Comparison of ENCODE assay signal across 8 mouse cellular contexts in genomic region chr10:110760552-110760951, GRCm38 (mm10). TPM values are rescaled to one million over a fixed set of nuclear protein-coding genes. Genes with fewer than 3 reads are reported as not detected.
DNase-seq lines count a peak whose midpoint lies in the region; ATAC-seq and TF ChIP-seq lines count a peak whose summit lies in the region.
"Not testable (repeated sequence)": the region's sequence is repeated elsewhere in the genome, so short reads cannot be mapped to it uniquely, and the experiment has no call there.

No protein-coding gene starts in this region.

- not testable (repeated sequence) for H3K4me3 ChIP-seq in embryonic facial prominence, embryonic 15.5 days (replicated peaks); heart, adult 2 months; intestine, embryonic 14.5 days (ENCODE audit: low read depth, low read length); left cerebral cortex, adult 2 months

- ATAC-seq in CD4-positive, CD25-positive, alpha-beta regulatory T cell, adult 4 months, result peak; percentile 93
- peak; percentile 61; the same call in 1 of the 2 replicates for ATAC-seq in embryonic facial prominence, embryonic 15.5 days (ENCODE audit: insufficient number of reproducible peaks, low FRiP score, low TSS enrichment, low read depth)
- 0 out of 2 replicates have a peak, but pooled peaks have one; percentile 40 for ATAC-seq in intestine, embryonic 14.5 days (replicated peaks; ENCODE audit: low FRiP score, low TSS enrichment, low read depth)
- peak; percentile 92 for ATAC-seq in megakaryocyte progenitor cell, adult 5-6 weeks (replicated peaks; ENCODE audit: poor library complexity)

- peak; percentile 74 for TF ChIP-seq CTCF in heart, adult 2 months (IDR thresholded peaks at IDR 0.05)
- peak; percentile 63 for TF ChIP-seq CTCF in left cerebral cortex, adult 2 months (IDR thresholded peaks at IDR 0.05)

- H3K9me3 ChIP-seq in embryonic facial prominence, embryonic 15.5 days (replicated peaks); intestine, embryonic 14.5 days (ENCODE audit: control insufficient read depth, low read length): not testable (repeated sequence)

- peak; percentile 52 for DNase-seq in adrenal gland, postnatal 14 days
- peak in 1 of 2 experiments; percentile 24 for DNase-seq in heart, adult 2 months
- not testable (repeated sequence) for DNase-seq in intestine, embryonic 14.5 days (ENCODE audit: low spot score); left cerebral cortex, adult 2 months (ENCODE audit: extremely low spot score in 1 of 2, low spot score in 2 of 2)
- DNase-seq in retina, postnatal 7 days (ENCODE audit: low read depth, low spot score), result peak; percentile 43

- not testable (repeated sequence) for TF ChIP-seq POLR2A in heart, adult 2 months (IDR thresholded peaks at IDR 0.05; ENCODE audit: insufficient read depth, low read depth, low read length)

- H3K27me3 ChIP-seq in embryonic facial prominence, embryonic 15.5 days; heart, adult 2 months (ENCODE audit: control insufficient read depth, insufficient read depth, low read length); intestine, embryonic 14.5 days (replicated peaks; ENCODE audit: control insufficient read depth, insufficient read depth, low read length): not testable (repeated sequence)

- TF ChIP-seq EP300 in heart, adult 2 months (IDR thresholded peaks at IDR 0.05; ENCODE audit: insufficient read depth, low read depth, low read length), result not testable (repeated sequence)

- H3K4me1 ChIP-seq in embryonic facial prominence, embryonic 15.5 days; heart, adult 2 months (ENCODE audit: control insufficient read depth, insufficient read depth, low read length); intestine, embryonic 14.5 days (replicated peaks; ENCODE audit: control insufficient read depth, insufficient read depth, low read length): not testable (repeated sequence)

- intact Hi-C loops in heart, adult 2 months (cut with DNase I), result loop anchor here (1.0 kb wide), 1 partner anchor 33 kb away; no protein-coding TSS in a partner anchor
- intact Hi-C loops in left cerebral cortex, adult 2 months (cut with DNase I), result not testable (repeated sequence)

- not testable (repeated sequence) for H3K27ac ChIP-seq in embryonic facial prominence, embryonic 15.5 days (replicated peaks); heart, adult 2 months; intestine, embryonic 14.5 days (ENCODE audit: low read depth); left cerebral cortex, adult 2 months

- not testable (repeated sequence) for H3K4me2 ChIP-seq in embryonic facial prominence, embryonic 15.5 days (replicated peaks); intestine, embryonic 14.5 days (ENCODE audit: low read length)

- not testable (repeated sequence) for H3K79me2 ChIP-seq in heart, adult 2 months (replicated peaks; ENCODE audit: control insufficient read depth, insufficient read depth, low read length)

- H3K36me3 ChIP-seq in embryonic facial prominence, embryonic 15.5 days, result peaks cover 57% of the 10 kb centered on the region
- not testable (repeated sequence) for H3K36me3 ChIP-seq in heart, adult 2 months (ENCODE audit: control insufficient read depth, insufficient read depth, low read length)
- peaks cover 72% of the 10 kb centered on the region for H3K36me3 ChIP-seq in intestine, embryonic 14.5 days (ENCODE audit: control insufficient read depth, insufficient read depth, low read length)

- not testable (repeated sequence) for H3K9ac ChIP-seq in embryonic facial prominence, embryonic 15.5 days; heart, adult 2 months (ENCODE audit: low read depth, low read length); intestine, embryonic 14.5 days (ENCODE audit: low read length)

- 52% methylated on average over 7 of the region's 12 CpGs for WGBS in embryonic facial prominence, embryonic 15.5 days
- 31% methylated on average over 8 of the region's 12 CpGs for WGBS in heart, adult 2 months
- 67% methylated on average over 7 of the region's 12 CpGs for WGBS in intestine, embryonic 14.5 days

RNA-seq across cellular contexts. Expression of gene E2f7, which starts 15.3 kb away (rescaled TPM):
- 1 to 10 TPM in 1 of 2 experiments, under 1 TPM in 1; 0.38 to 1.3 TPM for polyA plus RNA-seq in CD4-positive, CD25-positive, alpha-beta regulatory T cell, adult 4 months (2017; shearing (Covaris generic))
- total RNA-seq in adrenal gland, postnatal 14 days (2021), result 5.5 and 6.9 TPM in 2 replicates
- polyA plus RNA-seq in embryonic facial prominence, embryonic 15.5 days (2015; fragmentation: Nextera tagmentation; extraction: Ambion mirVana), result 22.5 and 28.1 TPM in 2 replicates
- under 1 TPM; 0.59 to 0.68 TPM for total RNA-seq in heart, adult 2 months (2021)
- 0.31 and 0.32 TPM in 2 replicates for polyA plus RNA-seq in heart, adult 2 months (2012; rRNA removed)
- 22.2 and 23.0 TPM in 2 replicates for polyA plus RNA-seq in intestine, embryonic 14.5 days (2014; fragmentation: Nextera tagmentation; extraction: Ambion mirVana)
- under 1 TPM; 0.47 to 0.50 TPM for total RNA-seq in left cerebral cortex, adult 2 months (2021)
- total RNA-seq in megakaryocyte progenitor cell, adult 5-6 weeks (2015), result 6.9 and 8.6 TPM in 2 replicates
- 3.7 and 11.1 TPM in 2 replicates for total RNA-seq in megakaryocyte progenitor cell, adult 5-6 weeks (2017)

Comparison
In these comparisons a context has a peak if more than half of its experiments do, and no peak if none do; other contexts are left out.
1. ATAC-seq: peak in every context shown above with its lines; median percentile 93 in CD4-positive, CD25-positive, alpha-beta regulatory T cell, adult 4 months; 92 in megakaryocyte progenitor cell, adult 5-6 weeks; 61 in embryonic facial prominence, embryonic 15.5 days; 40 in intestine, embryonic 14.5 days.